Mouse (Mus musculus) limb, embryonic 10.5 days (tissue): Measurements from ENCODE around the gene Rcbtb2. TPM values are rescaled to one million over a fixed set of nuclear protein-coding genes. Genes with fewer than 3 reads are reported as not detected.

Source experiments
- DNase-seq: peaks from one replicate; pipeline ENCODE4 v3.0.0-alpha.2; 2017; ENCODE audit warnings: low spot score
- H3K27ac ChIP-seq: fragments of 300-500 bp; sonication (generic); 2 replicates; pipeline ENCODE4 v1.5.1; 2016; ENCODE audit warnings: mild to moderate bottlenecking
- H3K27me3 ChIP-seq: fragments of 300-500 bp; sonication (generic); 2 replicates; pipeline ENCODE4 v1.6.1; 2016; ENCODE audit warnings: low read depth, mild to moderate bottlenecking; ENCODE audit not compliant: poor library complexity, severe bottlenecking
- H3K36me3 ChIP-seq: fragments of 300-500 bp; sonication (generic); 2 replicates; pipeline ENCODE4 v1.6.1; 2016; ENCODE audit warnings: mild to moderate bottlenecking, moderate library complexity
- H3K4me1 ChIP-seq: fragments of 300-500 bp; sonication (generic); 2 replicates; pipeline ENCODE4 v1.6.1; 2016
- H3K4me3 ChIP-seq: fragments of 300-500 bp; sonication (generic); 2 replicates; pipeline ENCODE4 v1.5.1; 2016; ENCODE audit warnings: mild to moderate bottlenecking, moderate library complexity
- H3K9me3 ChIP-seq: fragments of 300-500 bp; sonication (generic); replicated peaks from 2 replicates; pipeline ENCODE4 v1.6.1; 2016; ENCODE audit warnings: mild to moderate bottlenecking
- WGBS: fragments of 180-500 bp; shearing (Covaris S2); methylation state at CpG from one replicate; pipeline ENCODE4 v1.1.7; 2016; 5-methylcytosine and 5-hydroxymethylcytosine counted together
- polyA plus RNA-seq: library from polyadenylated mRNA; unstranded; fragments of >200 nt; fragmentation: Nextera tagmentation; extraction: Ambion mirVana; gene quantifications from 2 replicates; pipeline ENCODE4 v1.2.1, GENCODE M21; 2016

Gene Rcbtb2
- polyA plus RNA-seq, 1 experiment from 2014 or later = 202 TPM

DNA sequence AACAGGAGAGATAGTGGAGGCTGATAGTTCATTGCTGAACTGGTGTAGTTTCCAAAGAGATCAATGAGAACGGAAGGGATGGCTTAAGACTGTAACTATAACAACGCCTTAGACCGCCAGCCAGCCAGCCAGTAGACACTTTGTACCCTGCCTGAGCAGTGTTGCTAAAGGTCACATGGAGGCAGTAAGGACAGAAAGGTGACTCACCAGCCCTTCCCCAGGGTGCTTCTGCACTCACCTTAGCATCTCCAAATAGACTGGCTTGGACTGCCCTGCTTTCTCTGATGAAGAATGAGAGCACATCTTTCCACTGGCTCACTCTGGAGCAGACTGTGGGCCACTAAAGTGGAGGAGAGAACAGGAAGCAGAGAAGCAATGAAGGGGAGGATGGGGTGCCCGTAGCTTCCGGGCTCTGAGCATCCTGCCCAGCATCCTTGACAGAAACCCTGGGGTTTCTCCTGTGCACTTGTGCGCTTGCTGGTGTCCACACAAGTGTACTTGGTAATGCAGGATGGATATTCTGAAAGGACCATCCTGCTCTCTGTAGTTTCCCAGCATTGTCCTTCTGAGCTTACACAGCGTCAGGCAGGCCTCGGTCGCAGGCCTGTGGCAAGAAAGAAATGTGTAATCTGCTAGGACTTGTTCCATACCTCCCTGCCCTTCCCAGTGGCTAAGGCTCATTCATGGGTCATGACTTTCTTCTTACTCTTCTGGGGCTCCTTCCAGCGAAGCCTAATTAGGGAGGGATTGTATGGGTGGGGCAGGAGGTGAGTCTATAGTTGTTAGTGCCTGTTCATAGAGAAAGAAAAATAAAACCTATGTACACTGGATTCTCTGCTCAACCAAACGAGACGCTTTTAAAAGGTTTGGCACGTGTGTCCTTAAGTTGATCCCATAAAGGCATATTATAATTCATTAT lies 47.3 kb downstream of the Rcbtb2 start:
- no peak overlapping the region for H3K27ac ChIP-seq
- H3K36me3 ChIP-seq = peaks cover 100% of the 10 kb centered on the region
- no peaks in the 10 kb centered on the region for H3K4me1 ChIP-seq
- no peak overlapping the region for H3K4me3 ChIP-seq
- H3K27me3 ChIP-seq = no peaks in the 10 kb centered on the region
- H3K9me3 ChIP-seq = no peaks in the 10 kb centered on the region
- 92% methylated on average over 13 of the region's 13 CpGs for WGBS
- DNase-seq = no peak

DNA sequence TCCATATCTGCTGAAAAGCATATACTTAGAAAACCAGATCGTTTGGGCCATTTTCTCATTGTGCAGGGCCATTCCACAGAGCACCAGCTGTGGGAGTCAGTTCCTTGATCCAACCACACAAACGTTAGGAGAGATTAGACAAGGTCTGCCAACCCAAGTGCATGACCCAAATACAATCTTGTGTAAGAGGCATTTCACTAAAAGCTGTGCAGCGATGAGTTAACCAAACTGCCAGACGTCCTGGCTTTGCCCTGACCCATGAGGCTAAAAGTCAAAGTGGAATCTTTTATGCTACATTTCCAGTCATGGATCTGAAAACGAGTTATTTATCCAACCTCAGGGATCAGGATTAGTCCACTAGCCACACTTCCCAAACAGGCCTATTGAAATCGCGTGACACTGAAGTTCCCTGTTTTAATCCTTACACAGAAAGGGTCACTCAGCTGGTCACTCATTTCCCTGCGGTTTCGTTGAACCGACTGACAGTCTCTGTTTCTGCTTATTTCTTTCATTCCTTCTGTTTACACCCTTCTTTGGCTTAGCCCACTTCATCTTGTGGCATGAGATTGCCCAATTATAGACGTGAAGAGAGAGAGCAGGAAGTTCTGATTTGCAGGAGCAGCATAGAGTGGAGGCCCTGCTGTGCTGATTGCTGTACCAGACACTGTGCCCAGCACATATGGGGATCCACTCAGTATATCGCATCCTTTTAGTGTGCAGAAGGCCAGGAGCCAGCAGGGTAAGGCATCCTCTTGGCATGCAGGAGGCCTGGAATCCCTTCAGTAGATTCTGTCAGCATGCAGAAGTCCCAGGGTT lies 49.6 kb downstream of the Rcbtb2 start:
- WGBS = 86% methylated on average over 12 of the region's 12 CpGs
- DNase-seq = no peak
- Histone ChIP-seq H3K36me3 (peaks cover 100% of the 10 kb centered on the region), H3K4me1 (no peaks in the 10 kb centered on the region), H3K27ac (no peak overlapping the region), H3K9me3 (no peaks in the 10 kb centered on the region), H3K27me3 (no peaks in the 10 kb centered on the region), H3K4me3 (no peak overlapping the region)

DNA sequence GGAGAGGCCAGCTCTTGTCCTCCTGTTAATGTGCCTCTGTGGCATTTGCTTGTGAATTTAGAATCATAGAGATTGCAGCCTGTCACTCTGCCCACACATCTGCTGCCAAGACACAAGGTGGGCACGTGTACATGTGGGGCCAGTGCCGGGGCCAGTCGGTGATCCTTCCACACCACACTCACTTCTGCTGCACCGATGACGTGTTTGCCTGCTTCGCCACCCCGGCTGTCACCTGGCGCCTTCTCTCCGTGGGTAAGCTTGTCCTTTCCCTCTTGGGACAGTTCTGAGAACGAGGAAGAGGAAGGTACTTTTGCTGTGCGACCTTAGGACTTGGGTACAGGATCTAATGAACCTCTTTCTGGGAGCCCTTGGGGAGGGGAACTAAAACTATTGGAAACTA lies 50.8 kb downstream of the Rcbtb2 start:
- H3K27ac ChIP-seq = no peak overlapping the region
- H3K9me3 ChIP-seq = no peaks in the 10 kb centered on the region
- WGBS = 90% methylated on average over 11 of the region's 11 CpGs
- H3K4me3 ChIP-seq = no peak overlapping the region
- H3K27me3 ChIP-seq = no peaks in the 10 kb centered on the region
- no peaks in the 10 kb centered on the region for H3K4me1 ChIP-seq
- H3K36me3 ChIP-seq = peaks cover 100% of the 10 kb centered on the region
- DNase-seq = no peak

DNA sequence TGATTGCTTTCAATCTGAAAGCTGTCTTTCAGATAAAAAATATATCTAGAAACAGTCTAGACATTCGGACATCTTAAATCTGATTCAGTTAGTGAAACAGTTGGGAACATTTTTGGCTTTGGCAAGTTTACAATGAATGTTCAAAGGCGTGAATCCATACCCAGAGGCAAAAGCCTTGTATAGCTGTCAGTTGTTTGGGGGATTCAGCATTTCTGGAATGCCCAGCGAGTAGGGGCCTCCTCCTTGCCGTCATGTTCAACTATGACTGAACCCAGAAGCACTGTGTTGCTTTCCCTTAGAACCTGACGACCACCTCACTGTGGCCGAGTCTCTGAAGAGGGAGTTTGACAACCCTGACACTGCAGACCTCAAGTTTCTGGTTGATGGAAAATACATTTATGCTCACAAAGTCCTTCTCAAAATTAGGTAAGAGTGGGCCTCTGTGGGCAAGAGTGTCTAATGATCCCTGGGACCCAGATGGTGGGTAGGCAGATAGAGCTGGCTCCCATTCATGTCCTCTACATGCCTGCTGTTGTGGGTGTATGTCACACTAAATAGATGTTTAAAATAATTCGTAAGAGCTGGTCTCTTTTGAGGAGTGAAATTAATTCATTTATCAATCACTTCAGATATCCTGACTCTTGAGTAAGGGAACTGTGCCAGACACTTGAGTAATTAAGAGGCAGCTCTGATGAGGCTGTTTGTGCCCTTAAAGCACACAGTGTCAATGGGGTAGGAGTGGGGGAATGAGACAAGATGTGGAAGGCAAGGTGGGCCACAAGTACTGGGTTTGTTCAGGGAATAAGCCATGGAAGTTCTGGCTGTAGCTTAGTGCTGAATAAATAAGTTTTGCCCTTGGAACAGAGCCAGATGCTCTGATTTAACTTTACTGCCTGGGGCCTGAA lies 51.5 kb downstream of the Rcbtb2 start:
- no peaks in the 10 kb centered on the region for H3K27me3 ChIP-seq
- H3K27ac ChIP-seq = no peak overlapping the region
- peaks cover 100% of the 10 kb centered on the region for H3K36me3 ChIP-seq
- H3K4me3 ChIP-seq = no peak overlapping the region
- H3K4me1 ChIP-seq = no peaks in the 10 kb centered on the region
- WGBS = 85% methylated on average over 7 of the region's 7 CpGs
- DNase-seq = no peak
- H3K9me3 ChIP-seq = no peaks in the 10 kb centered on the region

DNA sequence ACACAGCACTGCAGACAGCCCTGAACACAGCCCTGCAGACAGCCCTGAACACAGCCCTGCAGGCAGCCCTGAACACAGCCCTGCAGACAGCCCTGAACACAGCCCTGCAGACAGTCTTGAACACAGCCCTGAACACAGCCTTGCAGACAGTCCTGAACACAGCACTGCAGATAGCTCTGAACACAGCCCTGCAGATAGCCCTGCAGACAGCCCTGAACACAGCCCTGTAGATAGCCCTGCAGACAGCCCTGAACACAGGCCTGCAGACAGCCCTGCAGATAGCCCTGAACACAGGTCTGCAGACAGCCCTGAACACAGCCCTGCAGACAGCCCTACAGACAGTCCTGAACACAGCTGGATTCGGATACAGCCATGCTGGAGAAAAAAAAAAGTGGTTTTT lies 52.2 kb downstream of the Rcbtb2 start:
- WGBS = 86% methylated on average over 1 of the region's 1 CpGs
- Histone ChIP-seq H3K4me3 (no peak overlapping the region), H3K36me3 (peaks cover 100% of the 10 kb centered on the region), H3K27me3 (no peaks in the 10 kb centered on the region), H3K9me3 (no peaks in the 10 kb centered on the region), H3K4me1 (no peaks in the 10 kb centered on the region), H3K27ac (no peak overlapping the region)
- DNase-seq = no peak

DNA sequence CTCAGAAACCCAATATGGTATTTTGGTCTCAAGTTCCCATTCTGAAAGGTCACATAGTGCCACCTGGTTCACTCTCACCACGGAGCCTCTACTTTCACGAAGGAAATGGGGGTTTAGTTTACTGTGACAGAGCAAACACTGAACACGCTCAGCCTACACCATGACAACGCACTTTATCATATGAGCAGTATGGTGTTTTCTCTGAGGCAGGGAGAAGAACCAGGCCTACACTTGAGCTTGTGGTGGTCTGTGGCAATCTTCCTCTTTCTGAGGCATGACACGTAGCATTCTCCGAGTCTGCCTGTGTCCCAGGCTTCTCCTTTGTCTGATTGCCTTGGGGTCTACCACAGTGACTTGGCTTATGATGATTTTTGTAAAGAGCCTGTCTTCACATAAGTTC lies 53.0 kb downstream of the Rcbtb2 start:
- Histone ChIP-seq H3K36me3 (peaks cover 100% of the 10 kb centered on the region), H3K9me3 (no peaks in the 10 kb centered on the region), H3K27ac (no peak overlapping the region), H3K4me1 (no peaks in the 10 kb centered on the region), H3K27me3 (no peaks in the 10 kb centered on the region), H3K4me3 (no peak overlapping the region)
- WGBS = 94% methylated on average over 6 of the region's 6 CpGs
- no peak for DNase-seq

DNA sequence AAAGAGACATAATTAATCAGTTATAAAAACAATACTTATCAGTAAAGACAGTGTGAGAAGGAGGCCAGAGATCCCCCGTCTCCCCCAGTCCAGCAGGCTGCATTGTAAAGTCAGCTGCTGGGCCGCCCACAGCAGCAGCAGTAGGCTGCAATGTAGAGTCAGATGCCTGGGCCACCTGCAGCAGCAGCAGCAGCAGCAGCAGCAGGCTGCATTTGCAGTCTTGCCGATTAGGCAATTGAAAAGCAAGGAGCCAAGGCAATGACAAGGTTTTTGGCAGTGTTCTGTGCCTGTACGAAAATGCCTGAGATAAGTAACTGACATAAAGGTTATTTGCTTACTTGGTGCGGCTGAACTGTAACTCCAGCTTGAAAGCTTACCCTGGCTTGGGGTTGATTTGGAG lies 53.4 kb downstream of the Rcbtb2 start:
- DNase-seq = no peak
- WGBS = 91% methylated on average over 5 of the region's 5 CpGs
- H3K36me3 ChIP-seq = peaks cover 100% of the 10 kb centered on the region

DNA sequence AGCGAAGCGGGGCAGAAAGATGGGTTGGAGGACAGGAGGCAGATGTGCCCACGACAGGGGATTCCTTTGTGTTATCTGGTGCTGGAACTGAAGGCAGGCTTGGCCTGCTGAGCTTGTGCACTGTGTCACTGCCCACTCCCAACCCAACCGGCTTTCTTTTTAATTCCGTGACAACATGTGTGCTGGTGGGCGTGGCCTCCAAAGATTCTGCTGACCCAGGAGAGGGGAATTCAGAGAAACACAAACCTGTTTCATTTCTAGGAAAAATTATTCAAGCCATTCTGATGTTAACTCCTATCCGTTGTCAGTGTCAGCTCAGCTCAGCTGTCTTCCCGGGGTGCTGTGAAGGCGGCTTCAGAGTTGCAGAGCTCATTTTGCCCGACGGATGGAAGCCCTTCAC lies 55.1 kb downstream of the Rcbtb2 start:
- H3K4me1 ChIP-seq = no peaks in the 10 kb centered on the region
- peaks cover 100% of the 10 kb centered on the region for H3K36me3 ChIP-seq
- H3K4me3 ChIP-seq = no peak overlapping the region
- H3K27ac ChIP-seq = no peak overlapping the region
- H3K9me3 ChIP-seq = no peaks in the 10 kb centered on the region
- H3K27me3 ChIP-seq = no peaks in the 10 kb centered on the region
- 90% methylated on average over 11 of the region's 11 CpGs for WGBS
- DNase-seq = no peak

More for the DNA sequence above, 53.4 kb downstream of the Rcbtb2 start:
- Histone ChIP-seq H3K27me3 (no peaks in the 10 kb centered on the region), H3K9me3 (no peaks in the 10 kb centered on the region), H3K27ac (no peak overlapping the region), H3K4me3 (no peak overlapping the region), H3K4me1 (no peaks in the 10 kb centered on the region)

DNA sequence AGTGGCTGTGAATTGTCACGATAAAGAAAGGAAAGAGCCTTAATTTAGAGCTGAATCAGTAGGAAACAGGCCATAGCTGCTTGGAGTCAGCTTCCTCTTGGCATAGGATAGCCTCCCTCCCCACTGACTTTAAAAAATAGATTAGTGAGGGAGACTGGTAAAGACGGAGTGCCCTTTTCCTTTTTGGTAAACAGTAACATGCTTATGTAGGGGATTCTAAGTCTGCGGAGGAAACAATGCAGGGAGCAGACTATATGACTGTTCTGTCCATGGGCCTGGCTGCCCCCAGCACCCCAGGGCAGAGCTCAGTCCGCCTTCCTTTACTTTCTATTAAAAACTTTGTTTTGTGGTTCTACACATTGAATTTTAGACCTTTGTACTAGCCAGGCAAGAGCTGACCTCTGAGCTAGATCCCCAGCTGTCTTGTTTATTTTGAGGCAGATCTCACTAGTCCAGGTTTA lies 56.4 kb downstream of the Rcbtb2 start:
- Histone ChIP-seq H3K27me3 (no peaks in the 10 kb centered on the region), H3K9me3 (no peaks in the 10 kb centered on the region), H3K36me3 (peaks cover 100% of the 10 kb centered on the region), H3K4me3 (no peak overlapping the region), H3K27ac (no peak overlapping the region), H3K4me1 (no peaks in the 10 kb centered on the region)
- no peak for DNase-seq
- 92% methylated on average over 4 of the region's 4 CpGs for WGBS

DNA sequence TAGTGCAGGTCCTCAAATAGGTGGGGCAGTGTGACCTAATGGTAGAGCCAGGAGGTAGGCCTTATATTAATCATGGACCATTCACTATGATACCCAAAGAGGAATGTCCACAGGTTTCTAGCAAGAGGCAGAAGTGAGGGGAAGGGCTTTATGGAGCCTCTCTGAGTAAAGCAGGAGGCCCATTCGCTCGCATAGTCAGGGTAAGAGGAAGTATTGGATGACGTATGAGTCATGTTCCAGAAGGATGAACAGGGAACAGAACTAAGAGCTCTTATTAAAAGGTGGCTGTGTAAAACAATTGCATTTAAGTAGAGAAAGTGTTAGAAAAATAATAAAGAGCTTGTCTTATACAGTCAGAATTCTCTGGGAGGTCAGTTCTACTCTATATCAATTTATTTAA lies 57.8 kb downstream of the Rcbtb2 start:
- Histone ChIP-seq H3K9me3 (no peaks in the 10 kb centered on the region), H3K27ac (no peak overlapping the region), H3K4me3 (no peak overlapping the region), H3K36me3 (peaks cover 100% of the 10 kb centered on the region), H3K27me3 (no peaks in the 10 kb centered on the region), H3K4me1 (no peaks in the 10 kb centered on the region)
- WGBS = 80% methylated on average over 3 of the region's 3 CpGs
- DNase-seq = no peak

DNA sequence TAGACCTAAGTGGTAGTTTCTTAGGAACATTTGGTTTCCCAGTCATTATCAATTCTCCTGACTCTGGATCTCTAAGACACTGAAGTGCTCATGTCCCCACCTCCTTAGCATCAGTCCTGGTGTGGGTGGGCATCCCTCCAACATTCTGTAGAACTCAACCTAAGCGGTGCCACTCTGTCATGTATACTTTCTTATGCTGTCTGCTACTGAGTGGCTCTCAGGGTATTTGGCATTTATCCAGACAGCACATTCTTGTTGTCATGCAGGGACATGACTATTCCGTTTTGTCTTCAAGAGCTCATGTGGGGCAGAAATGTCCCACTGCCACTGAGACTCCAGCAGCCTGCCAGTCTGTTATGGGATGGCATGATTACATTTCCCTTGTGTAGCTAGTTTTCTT lies 58.3 kb downstream of the Rcbtb2 start:
- Histone ChIP-seq H3K27me3 (no peaks in the 10 kb centered on the region), H3K27ac (no peak overlapping the region), H3K4me3 (no peak overlapping the region), H3K9me3 (no peaks in the 10 kb centered on the region), H3K4me1 (no peaks in the 10 kb centered on the region), H3K36me3 (peaks cover 100% of the 10 kb centered on the region)
- 95% methylated on average over 2 of the region's 2 CpGs for WGBS
- DNase-seq = no peak

DNA sequence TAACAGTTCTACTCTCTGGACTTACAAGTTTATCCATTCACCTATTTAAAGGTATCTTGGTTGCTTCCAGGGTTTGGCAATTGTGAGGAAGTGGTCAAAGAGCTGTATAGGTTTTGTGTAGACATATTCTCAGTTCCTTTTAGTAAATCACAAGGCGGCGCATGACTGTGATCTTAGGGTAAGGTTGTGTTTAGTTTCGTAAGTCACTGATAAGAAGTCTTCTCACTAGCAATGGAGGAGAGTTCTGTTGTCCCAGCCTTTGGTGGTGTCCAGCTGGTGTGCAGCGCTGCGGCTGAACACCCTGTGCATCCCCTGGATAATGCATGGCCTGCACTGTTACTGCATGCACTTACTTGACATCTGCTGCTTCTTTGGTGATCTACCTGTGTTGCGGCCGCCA lies 64.0 kb downstream of the Rcbtb2 start:
- H3K27ac ChIP-seq = no peak overlapping the region
- no peak overlapping the region for H3K4me3 ChIP-seq
- H3K9me3 ChIP-seq = no peaks in the 10 kb centered on the region
- no peaks in the 10 kb centered on the region for H3K27me3 ChIP-seq
- H3K4me1 ChIP-seq = no peaks in the 10 kb centered on the region
- no peak for DNase-seq
- 88% methylated on average over 7 of the region's 7 CpGs for WGBS
- peaks cover 52% of the 10 kb centered on the region for H3K36me3 ChIP-seq
